Mouse (Mus musculus) hindbrain, embryonic 12.5 days (tissue): ENCODE results near the gene Kcnj15. TPM values are rescaled to one million over a fixed set of nuclear protein-coding genes. Genes with fewer than 3 reads are reported as not detected.
A peak's percentile ranks its signal among the peaks of the same experiment; 100 is the strongest.

Experiments
- ATAC-seq: fragments of 200-750 bp; cut with Nextera tagmentation; 2 replicates; pipeline ENCODE4 v1.8.0; 2017; ENCODE audit warnings: moderate TSS enrichment; ENCODE audit not compliant: low FRiP score
- H3K27ac ChIP-seq: fragments of 300-500 bp; sonication (generic); 2 replicates; pipeline ENCODE4 v1.5.1; 2016; ENCODE audit warnings: mild to moderate bottlenecking
- H3K27me3 ChIP-seq: fragments of 300-500 bp; sonication (generic); 2 replicates; pipeline ENCODE4 v1.6.1; 2016; ENCODE audit warnings: mild to moderate bottlenecking
- H3K36me3 ChIP-seq: fragments of 300-500 bp; sonication (generic); 2 replicates; pipeline ENCODE4 v1.6.1; 2016; ENCODE audit warnings: mild to moderate bottlenecking
- H3K4me1 ChIP-seq: fragments of 300-500 bp; sonication (generic); 2 replicates; pipeline ENCODE4 v1.6.1; 2016
- H3K4me2 ChIP-seq: fragments of 300-500 bp; sonication (generic); replicated peaks from 2 replicates; pipeline ENCODE4 v1.6.1; 2016; ENCODE audit warnings: mild to moderate bottlenecking
- H3K4me3 ChIP-seq: fragments of 300-500 bp; sonication (generic); 2 replicates; pipeline ENCODE4 v1.5.1; 2016; ENCODE audit warnings: mild to moderate bottlenecking
- H3K9ac ChIP-seq: fragments of 300-500 bp; sonication (generic); 2 replicates; pipeline ENCODE4 v1.6.1; 2016; ENCODE audit warnings: mild to moderate bottlenecking, moderate library complexity
- H3K9me3 ChIP-seq: fragments of 300-500 bp; sonication (generic); replicated peaks from 2 replicates; pipeline ENCODE4 v1.6.1; 2016; ENCODE audit warnings: mild to moderate bottlenecking
- WGBS: fragments of 180-500 bp; shearing (Covaris S2); methylation state at CpG from one replicate; pipeline ENCODE4 v1.1.7; 2016; 5-methylcytosine and 5-hydroxymethylcytosine counted together
- polyA plus RNA-seq: library from polyadenylated mRNA; unstranded; fragments of >200 nt; fragmentation: Nextera tagmentation; extraction: Ambion mirVana; gene quantifications from 2 replicates; pipeline ENCODE4 v1.2.1, GENCODE M21; 2016

Kcnj15 gene
- polyA plus RNA-seq, 1 experiment from 2014 or later = 0.27 TPM

GRCm38 (mm10) chr16:95321945-95322625 is 64.7 kb downstream of the Kcnj15 start:
- Histone ChIP-seq H3K9me3 (no peaks in the 10 kb centered on the region), H3K4me1 (0 out of 2 replicates have a peak, but pooled peaks cover 4% of the 10 kb centered on the region), H3K4me3 (no peak overlapping the region), H3K27ac (no peak overlapping the region), H3K9ac (no peak overlapping the region), H3K4me2 (no peak overlapping the region), H3K36me3 (no peaks in the 10 kb centered on the region), H3K27me3 (no peaks in the 10 kb centered on the region; the same call in 1 of the 2 replicates)
- ATAC-seq = no peak
- WGBS = 66% methylated on average over 9 of the region's 9 CpGs

DNA sequence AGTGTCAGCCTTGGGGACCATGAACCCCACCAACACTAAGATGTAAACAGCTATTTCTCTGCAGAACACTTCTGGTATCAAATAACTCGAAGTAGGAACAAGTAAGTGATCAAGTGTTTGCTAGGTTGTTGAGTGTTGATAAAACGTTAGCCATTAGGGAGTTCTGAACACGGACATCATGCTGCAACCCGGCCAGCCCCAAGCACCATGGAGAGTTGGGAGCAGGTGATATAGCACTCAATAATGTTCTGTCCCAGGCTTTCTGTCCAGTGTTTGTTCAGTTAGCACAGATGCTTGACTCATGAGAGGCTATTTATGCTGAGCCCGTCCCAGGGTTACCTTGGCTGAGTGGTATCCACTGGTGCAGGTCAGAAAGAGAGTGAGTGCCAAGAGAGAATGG is 74.8 kb downstream of the Kcnj15 start:
- no peak overlapping the region for H3K9ac ChIP-seq
- 83% methylated on average over 5 of the region's 5 CpGs for WGBS

GRCm38 (mm10) chr16:95340885-95341791 is 83.8 kb downstream of the Kcnj15 start:
- Histone ChIP-seq H3K4me2 (peak overlapping the region; percentile 32), H3K9ac (no peak overlapping the region), H3K36me3 (no peaks in the 10 kb centered on the region), H3K27ac (no peak overlapping the region), H3K4me3 (no peak overlapping the region), H3K4me1 (peaks cover 8% of the 10 kb centered on the region), H3K27me3 (no peaks in the 10 kb centered on the region), H3K9me3 (no peaks in the 10 kb centered on the region)
- peak; percentile 84 for ATAC-seq
- WGBS = 34% methylated on average over 28 of the region's 28 CpGs

More for the DNA sequence above, 74.8 kb downstream of the Kcnj15 start:
- Histone ChIP-seq H3K4me3 (no peak overlapping the region), H3K9me3 (no peaks in the 10 kb centered on the region), H3K36me3 (no peaks in the 10 kb centered on the region), H3K4me2 (no peak overlapping the region), H3K27ac (no peak overlapping the region), H3K27me3 (no peaks in the 10 kb centered on the region), H3K4me1 (no peaks in the 10 kb centered on the region)
- ATAC-seq = no peak

- no peak overlapping the region for H3K4me2 ChIP-seq
- ATAC-seq = no peak
- no peaks in the 10 kb centered on the region for H3K27me3 ChIP-seq
- peaks cover 9% of the 10 kb centered on the region for H3K4me1 ChIP-seq
- H3K9ac ChIP-seq = no peak overlapping the region
- H3K9me3 ChIP-seq = no peaks in the 10 kb centered on the region
- 76% methylated on average over 8 of the region's 8 CpGs for WGBS
- H3K4me3 ChIP-seq = no peak overlapping the region
- no peaks in the 10 kb centered on the region for H3K36me3 ChIP-seq
- H3K27ac ChIP-seq = no peak overlapping the region
These were observed 84.7 kb downstream of the Kcnj15 start for GRCm38 (mm10) chr16:95342030-95342429.

- Histone ChIP-seq H3K9ac (no peak overlapping the region), H3K4me3 (no peak overlapping the region), H3K9me3 (no peaks in the 10 kb centered on the region), H3K27ac (no peak overlapping the region), H3K27me3 (no peaks in the 10 kb centered on the region), H3K4me2 (no peak overlapping the region), H3K4me1 (peaks cover 14% of the 10 kb centered on the region), H3K36me3 (no peaks in the 10 kb centered on the region)
- WGBS = 73% methylated on average over 10 of the region's 10 CpGs
- no peak for ATAC-seq
These were observed 87.6 kb downstream of the Kcnj15 start for GRCm38 (mm10) chr16:95344961-95345360.

GRCm38 (mm10) chr16:95345882-95346281 is 88.5 kb downstream of the Kcnj15 start:
- 4% methylated on average over 7 of the region's 7 CpGs for WGBS
- Histone ChIP-seq H3K9ac (no peak overlapping the region), H3K27me3 (no peaks in the 10 kb centered on the region), H3K36me3 (no peaks in the 10 kb centered on the region), H3K9me3 (no peaks in the 10 kb centered on the region), H3K4me3 (no peak overlapping the region), H3K4me1 (peaks cover 14% of the 10 kb centered on the region), H3K27ac (no peak overlapping the region), H3K4me2 (no peak overlapping the region)
- 0 out of 2 replicates have a peak, but pooled peaks have one; percentile 17 for ATAC-seq

- ATAC-seq = no peak
- Histone ChIP-seq H3K4me1 (peaks cover 9% of the 10 kb centered on the region; the same call in 1 of the 2 replicates), H3K4me2 (no peak overlapping the region), H3K4me3 (no peak overlapping the region), H3K27ac (no peak overlapping the region), H3K36me3 (no peaks in the 10 kb centered on the region), H3K27me3 (no peaks in the 10 kb centered on the region), H3K9me3 (no peaks in the 10 kb centered on the region), H3K9ac (no peak overlapping the region)
- WGBS = 9% methylated on average over 3 of the region's 3 CpGs
These were observed 89.8 kb downstream of the Kcnj15 start for GRCm38 (mm10) chr16:95347202-95347601.

- no peak overlapping the region for H3K27ac ChIP-seq
- H3K4me2 ChIP-seq = no peak overlapping the region
- no peak overlapping the region for H3K9ac ChIP-seq
- H3K36me3 ChIP-seq = no peaks in the 10 kb centered on the region
- no peak overlapping the region for H3K4me3 ChIP-seq
- H3K4me1 ChIP-seq = peaks cover 9% of the 10 kb centered on the region; the same call in 1 of the 2 replicates
- 94% methylated on average over 9 of the region's 9 CpGs for WGBS
- H3K9me3 ChIP-seq = no peaks in the 10 kb centered on the region
- ATAC-seq = no peak
- H3K27me3 ChIP-seq = no peaks in the 10 kb centered on the region
These were observed 91.2 kb downstream of the Kcnj15 start for GRCm38 (mm10) chr16:95348555-95348954.

DNA sequence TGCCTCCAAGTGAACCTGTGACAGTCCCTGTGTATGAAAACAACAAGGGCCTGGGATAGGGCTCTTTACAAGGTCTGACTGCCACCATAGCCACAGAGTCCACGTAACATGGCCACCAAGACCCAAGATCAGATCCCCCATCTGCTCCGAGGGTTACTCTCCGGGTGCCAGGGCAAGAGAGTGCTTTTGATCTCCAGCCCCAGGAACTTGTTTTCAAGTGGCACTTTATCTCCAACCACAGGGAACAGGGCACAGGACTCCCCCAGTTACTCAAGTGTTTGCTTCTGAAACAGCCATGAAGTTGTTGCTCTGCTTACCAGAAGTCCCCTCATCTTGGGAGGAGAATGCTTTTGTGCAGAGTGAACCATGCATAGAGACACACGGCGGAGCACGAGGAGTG is 92.0 kb downstream of the Kcnj15 start:
- H3K27me3 ChIP-seq = no peaks in the 10 kb centered on the region
- H3K9me3 ChIP-seq = no peaks in the 10 kb centered on the region
- no peak overlapping the region for H3K4me2 ChIP-seq
- no peak overlapping the region for H3K9ac ChIP-seq
- 87% methylated on average over 6 of the region's 6 CpGs for WGBS
- no peaks in the 10 kb centered on the region for H3K36me3 ChIP-seq
- H3K4me3 ChIP-seq = no peak overlapping the region
- H3K4me1 ChIP-seq = peaks cover 9% of the 10 kb centered on the region; the same call in 1 of the 2 replicates
- no peak overlapping the region for H3K27ac ChIP-seq
- ATAC-seq = no peak

- H3K36me3 ChIP-seq = no peaks in the 10 kb centered on the region
- no peak overlapping the region for H3K4me2 ChIP-seq
- H3K27me3 ChIP-seq = no peaks in the 10 kb centered on the region
- no peak for ATAC-seq
- H3K9ac ChIP-seq = no peak overlapping the region
- H3K27ac ChIP-seq = no peak overlapping the region
- no peak overlapping the region for H3K4me3 ChIP-seq
- peaks cover 9% of the 10 kb centered on the region; the same call in 1 of the 2 replicates for H3K4me1 ChIP-seq
- WGBS = 74% methylated on average over 5 of the region's 5 CpGs
- H3K9me3 ChIP-seq = no peaks in the 10 kb centered on the region
These were observed 92.4 kb downstream of the Kcnj15 start for GRCm38 (mm10) chr16:95349745-95350144.
